Mouse (Mus musculus): Measurements from ENCODE around the gene Slc30a6. TPM values are rescaled to one million over a fixed set of nuclear protein-coding genes. Genes with fewer than 3 reads are reported as not detected.
"Not testable (repeated sequence)": the region's sequence is repeated elsewhere in the genome, so short reads cannot be mapped to it uniquely, and the experiment has no call there.

The Slc30a6 gene
- polyA plus RNA-seq, 1 experiment from 2014 or later, result 27.4 TPM

DNA sequence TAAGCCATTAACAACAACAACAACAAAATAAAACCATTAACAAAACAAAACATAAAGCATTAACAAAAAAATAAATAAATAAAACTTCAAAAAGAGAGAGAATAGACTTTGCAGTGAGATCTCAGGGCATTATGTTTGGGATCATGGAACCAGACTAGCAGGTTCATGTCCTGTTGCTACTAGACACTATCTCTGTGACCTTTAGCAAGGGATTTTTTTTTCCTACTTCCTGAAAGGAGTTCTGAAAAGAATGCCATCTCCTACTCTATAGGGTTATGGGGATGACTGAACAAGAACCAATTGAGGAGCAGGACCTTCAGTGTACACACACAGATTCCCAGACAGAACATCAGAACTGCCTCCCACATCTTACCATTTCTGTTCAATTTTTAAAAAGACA is 68.1 kb downstream of the Slc30a6 start:
- H3K4me3 ChIP-seq (ENCODE audit: low read depth, low read length), result no peak overlapping the region
- DNase-seq (ENCODE audit: low spot score) (peak; percentile 23), ATAC-seq (ENCODE audit: low FRiP score, low TSS enrichment) (peak; percentile 92)
- TF ChIP-seq EP300 (optimal IDR thresholded peaks at IDR 0.05) (no peak), CTCF (IDR thresholded peaks at IDR 0.05; ENCODE audit: low read depth) (no peak)
- H3K36me3 ChIP-seq (ENCODE audit: control insufficient read depth, insufficient read depth, low read length), result no peaks in the 10 kb centered on the region
- 0 out of 2 replicates have a peak overlapping the region, but pooled peaks have one; percentile 50 for H3K27ac ChIP-seq (replicated peaks)
- H3K4me2 ChIP-seq (replicated peaks; ENCODE audit: low read depth), result no peak overlapping the region
- H3K4me1 ChIP-seq (replicated peaks; ENCODE audit: control insufficient read depth, insufficient read depth), result no peaks in the 10 kb centered on the region
- no peak overlapping the region for H3K9ac ChIP-seq (ENCODE audit: low read length)
- no peaks in the 10 kb centered on the region for H3K27me3 ChIP-seq (ENCODE audit: control insufficient read depth, insufficient read depth, low read length)
- no peaks in the 10 kb centered on the region for H3K9me3 ChIP-seq (ENCODE audit: control insufficient read depth, low read length)

DNA sequence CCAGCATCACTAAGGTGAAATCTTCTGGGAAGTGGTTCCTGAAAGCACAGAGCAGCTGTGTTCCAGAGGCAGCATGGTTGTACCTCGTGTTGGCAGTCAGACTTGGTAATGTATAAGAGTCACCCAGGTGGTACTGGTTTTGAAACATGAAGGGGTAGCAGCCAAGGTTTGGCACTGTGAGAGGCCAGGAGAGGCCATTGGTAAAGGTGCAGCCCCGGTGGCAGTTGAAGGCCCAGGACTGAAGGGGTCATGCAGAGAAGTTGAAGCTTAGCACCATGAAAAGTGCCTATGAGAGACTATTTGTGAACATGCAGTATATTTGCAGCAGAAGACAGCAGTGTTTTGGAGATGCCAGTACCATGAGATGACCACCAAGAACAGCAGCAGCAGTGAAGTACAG is 72.6 kb downstream of the Slc30a6 start:
- H3K4me2 ChIP-seq (replicated peaks; ENCODE audit: low read depth); H3K36me3 ChIP-seq (ENCODE audit: control insufficient read depth, insufficient read depth, low read length); H3K27ac ChIP-seq (replicated peaks); H3K9ac ChIP-seq (ENCODE audit: low read length); H3K9me3 ChIP-seq (ENCODE audit: control insufficient read depth, low read length); DNase-seq (ENCODE audit: low spot score); H3K4me3 ChIP-seq (ENCODE audit: low read depth, low read length); H3K27me3 ChIP-seq (ENCODE audit: control insufficient read depth, insufficient read depth, low read length); ATAC-seq (ENCODE audit: low FRiP score, low TSS enrichment); H3K4me1 ChIP-seq (replicated peaks; ENCODE audit: control insufficient read depth, insufficient read depth): not testable (repeated sequence)
- 89% methylated on average over 2 of the region's 2 CpGs for WGBS

DNA sequence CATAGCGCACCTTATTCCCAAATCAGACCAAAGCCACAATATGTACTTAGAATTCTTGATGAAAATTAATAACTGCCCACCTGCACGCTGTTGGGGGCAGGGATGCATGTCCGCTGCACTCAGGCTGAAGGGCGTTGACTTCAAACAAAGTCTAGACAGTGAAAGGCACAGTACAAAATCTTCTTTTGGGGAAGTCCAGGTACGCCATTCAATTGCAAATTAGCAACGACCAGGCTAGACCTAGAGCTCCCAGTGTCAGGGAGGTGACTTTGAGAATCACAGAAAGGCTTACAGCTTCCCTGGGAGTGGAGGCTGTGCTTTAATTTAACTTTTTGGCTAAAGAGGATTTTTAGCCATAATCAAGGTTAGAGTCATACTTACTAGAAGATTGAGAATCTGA is 74.7 kb downstream of the Slc30a6 start:
- DNase-seq (ENCODE audit: low spot score); H3K4me3 ChIP-seq (ENCODE audit: low read depth, low read length); H3K4me1 ChIP-seq (replicated peaks; ENCODE audit: control insufficient read depth, insufficient read depth); H3K27me3 ChIP-seq (ENCODE audit: control insufficient read depth, insufficient read depth, low read length); H3K36me3 ChIP-seq (ENCODE audit: control insufficient read depth, insufficient read depth, low read length); ATAC-seq (ENCODE audit: low FRiP score, low TSS enrichment); H3K9ac ChIP-seq (ENCODE audit: low read length); H3K4me2 ChIP-seq (replicated peaks; ENCODE audit: low read depth); H3K9me3 ChIP-seq (ENCODE audit: control insufficient read depth, low read length); H3K27ac ChIP-seq (replicated peaks): not testable (repeated sequence)
- 77% methylated on average over 6 of the region's 6 CpGs for WGBS

Other genes with a start within 250 kb of the Slc30a6 start
- 61.5 and 63.0 TPM in 2 replicates for gene Memo1, start 100.1 kb upstream of the Slc30a6 start, polyA plus RNA-seq (2015; fragmentation: Nextera tagmentation; extraction: Ambion mirVana)
- gene Dpy30, start 71.7 kb upstream of the Slc30a6 start, polyA plus RNA-seq (2015; fragmentation: Nextera tagmentation; extraction: Ambion mirVana), result 190 and 193 TPM in 2 replicates
- 10.8 and 11.6 TPM in 2 replicates for gene Spast, start 56.6 kb upstream of the Slc30a6 start, polyA plus RNA-seq (2015; fragmentation: Nextera tagmentation; extraction: Ambion mirVana)
- gene Nlrc4, start 63.5 kb downstream of the Slc30a6 start, polyA plus RNA-seq (2015; fragmentation: Nextera tagmentation; extraction: Ambion mirVana), result 5.4 and 5.5 TPM in 2 replicates
- gene Yipf4, start 93.9 kb downstream of the Slc30a6 start, polyA plus RNA-seq (2015; fragmentation: Nextera tagmentation; extraction: Ambion mirVana), result 80.2 and 88.8 TPM in 2 replicates
- 51.8 and 56.4 TPM in 2 replicates for gene Birc6, start 132.7 kb downstream of the Slc30a6 start, polyA plus RNA-seq (2015; fragmentation: Nextera tagmentation; extraction: Ambion mirVana)